Mouse (Mus musculus) kidney, postnatal 0 days (tissue): ENCODE measurements at regions not wholly inside any gene's neighbourhood (a gene's known extent, or its start where the extent isn't known, plus 50 kb on each side); places are given as distances from the start of the nearest gene placed in this dataset.
"Not testable (repeated sequence)": the region's sequence is repeated elsewhere in the genome, so short reads cannot be mapped to it uniquely, and the experiment has no call there.

Experiments used
- ATAC-seq: fragments of 200-750 bp; cut with Nextera tagmentation; replicated peaks from 2 replicates; pipeline ENCODE4 v1.8.0; 2017; ENCODE audit warnings: low read depth, moderate number of reproducible peaks, moderate TSS enrichment, moderate library complexity; ENCODE audit not compliant: low FRiP score
- DNase-seq: peaks from one replicate; pipeline ENCODE4 v3.0.0-alpha.2; 2016; ENCODE audit warnings: low spot score
- H3K27ac ChIP-seq: fragments of 300-500 bp; sonication (generic); 2 replicates; pipeline ENCODE4 v1.5.1; 2014; ENCODE audit warnings: mild to moderate bottlenecking
- H3K27me3 ChIP-seq: fragments of 300-500 bp; sonication (generic); 2 replicates; pipeline ENCODE4 v1.6.1; 2014; ENCODE audit warnings: low read length, mixed read lengths; ENCODE audit not compliant: insufficient read depth
- H3K36me3 ChIP-seq: fragments of 300-500 bp; sonication (generic); 2 replicates; pipeline ENCODE4 v1.6.1; 2014; ENCODE audit warnings: low read length, mixed read lengths; ENCODE audit not compliant: insufficient read depth
- H3K4me1 ChIP-seq: fragments of 300-500 bp; sonication (generic); replicated peaks from 2 replicates; pipeline ENCODE4 v1.6.1; 2014; ENCODE audit warnings: antibody characterized with exemption, low read length, mixed read lengths; ENCODE audit not compliant: insufficient read depth
- H3K4me2 ChIP-seq: fragments of 300-500 bp; sonication (generic); 2 replicates; pipeline ENCODE4 v1.6.1; 2014; ENCODE audit warnings: mild to moderate bottlenecking, low read length, moderate library complexity, mixed read lengths
- H3K4me3 ChIP-seq: fragments of 300-500 bp; sonication (generic); replicated peaks from 2 replicates; pipeline ENCODE4 v1.5.1; 2014; ENCODE audit warnings: low read depth, low read length
- H3K9ac ChIP-seq: fragments of 300-500 bp; sonication (generic); 2 replicates; pipeline ENCODE4 v1.6.1; 2014; ENCODE audit warnings: low read depth, low read length
- H3K9me3 ChIP-seq: fragments of 300-500 bp; sonication (generic); replicated peaks from 2 replicates; pipeline ENCODE4 v1.6.1; 2016; ENCODE audit warnings: low read length, inconsistent platforms, mixed read lengths
- CTCF ChIP-seq: IDR thresholded peaks from 2 replicates; pipeline ENCODE4 v1.5.1; 2016; ENCODE audit warnings: antibody characterized with exemption, low read depth, mild to moderate bottlenecking, moderate library complexity
- WGBS: fragments of 180-500 bp; shearing (Covaris S2); extraction: QIAGEN DNeasy Blood & Tissue Kit; methylation state at CpG from one replicate; pipeline ENCODE4 v1.1.7; 2014; 5-methylcytosine and 5-hydroxymethylcytosine counted together

GRCm38 (mm10) chr10:33715701-33716250 lies 70.7 kb downstream of the Sult3a2 start:
- H3K4me2 ChIP-seq, result no peak overlapping the region
- WGBS, result 70% methylated on average over 5 of the region's 5 CpGs
- no peak overlapping the region for H3K9ac ChIP-seq
- H3K27me3 ChIP-seq, result no peaks in the 10 kb centered on the region
- no peak for DNase-seq
- H3K4me3 ChIP-seq, result no peak overlapping the region
- no peak for TF ChIP-seq CTCF
- H3K27ac ChIP-seq, result no peak overlapping the region
- H3K36me3 ChIP-seq, result no peaks in the 10 kb centered on the region
- no peak for ATAC-seq
- H3K4me1 ChIP-seq, result no peaks in the 10 kb centered on the region
- no peaks in the 10 kb centered on the region for H3K9me3 ChIP-seq

GRCm38 (mm10) chr10:33708656-33709055 lies 77.8 kb downstream of the Sult3a2 start:
- H3K27me3 ChIP-seq, H3K4me3 ChIP-seq, H3K9me3 ChIP-seq, ATAC-seq, H3K4me2 ChIP-seq, H3K36me3 ChIP-seq, DNase-seq, H3K4me1 ChIP-seq, H3K9ac ChIP-seq, H3K27ac ChIP-seq: not testable (repeated sequence)
- peak; percentile 23; the same call in 1 of the 2 replicates for TF ChIP-seq CTCF
- 76% methylated on average over 3 of the region's 3 CpGs for WGBS

- not testable (repeated sequence) for H3K27me3 ChIP-seq, DNase-seq, H3K36me3 ChIP-seq, ATAC-seq, H3K4me3 ChIP-seq, H3K9ac ChIP-seq, H3K4me1 ChIP-seq, H3K4me2 ChIP-seq, H3K9me3 ChIP-seq, H3K27ac ChIP-seq
- 81% methylated on average over 3 of the region's 3 CpGs for WGBS
Observed at GRCm38 (mm10) chr10:33704245-33704644, 79.7 kb upstream of the Clvs2 start.

- Histone ChIP-seq H3K4me1 (no peaks in the 10 kb centered on the region), H3K9ac (no peak overlapping the region), H3K9me3 (no peaks in the 10 kb centered on the region), H3K4me2 (no peak overlapping the region), H3K27me3 (no peaks in the 10 kb centered on the region), H3K36me3 (no peaks in the 10 kb centered on the region), H3K27ac (no peak overlapping the region), H3K4me3 (no peak overlapping the region)
- WGBS, result 57% methylated on average over 3 of the region's 3 CpGs
- DNase-seq (peak; percentile 45), ATAC-seq (no peak)
- TF ChIP-seq CTCF, result peak; percentile 66
Observed at GRCm38 (mm10) chr10:33703420-33703819, 78.9 kb upstream of the Clvs2 start.
